Mouse (Mus musculus) lung, postnatal 0 days (tissue): Measurements from ENCODE around the gene Srxn1.

ENCODE experiments used
- CTCF ChIP-seq: IDR thresholded peaks from 2 replicates; pipeline ENCODE4 v1.5.1; 2016; ENCODE audit warnings: antibody characterized with exemption, mild to moderate bottlenecking
- EP300 ChIP-seq: IDR thresholded peaks from 2 replicates; pipeline ENCODE4 v1.6.1; 2016; ENCODE audit warnings: antibody characterized with exemption, mild to moderate bottlenecking, control low read depth

DNA sequence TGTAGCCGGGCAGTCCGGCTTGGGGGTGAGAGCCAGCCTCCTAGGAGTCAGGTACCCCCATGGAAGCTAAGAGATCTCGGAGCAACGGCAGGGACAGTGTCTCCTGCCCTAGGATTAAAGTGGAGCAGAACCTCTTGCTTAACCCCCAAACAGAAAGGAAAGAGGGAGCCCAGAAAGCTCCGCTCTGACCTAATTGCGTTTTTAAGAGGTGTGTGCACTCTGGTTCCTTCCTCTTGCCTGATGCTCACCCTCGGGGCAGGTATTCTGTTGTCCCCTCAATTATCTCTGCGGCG is 38.8 kb downstream of the Srxn1 start:
- no peak for TF ChIP-seq CTCF
- TF ChIP-seq EP300 = no peak
